Mouse (Mus musculus) liver, embryonic 15.5 days (tissue): ENCODE measurements around the gene Rnaseh2b. TPM values are rescaled to one million over a fixed set of nuclear protein-coding genes. Genes with fewer than 3 reads are reported as not detected.

Experiments
- ATAC-seq: fragments of 200-750 bp; cut with Nextera tagmentation; 2 replicates; pipeline ENCODE4 v1.8.0; 2017; ENCODE audit warnings: moderate number of reproducible peaks, mild to moderate bottlenecking, moderate library complexity; ENCODE audit not compliant: insufficient read depth
- H3K27ac ChIP-seq: fragments of 300-500 bp; sonication (generic); replicated peaks from 2 replicates; pipeline ENCODE4 v1.5.1; 2015; ENCODE audit warnings: mild to moderate bottlenecking, inconsistent platforms
- H3K27me3 ChIP-seq: fragments of 300-500 bp; sonication (generic); 2 replicates; pipeline ENCODE4 v1.6.1; 2015; ENCODE audit warnings: mild to moderate bottlenecking, inconsistent platforms
- H3K36me3 ChIP-seq: fragments of 300-500 bp; sonication (generic); replicated peaks from 2 replicates; pipeline ENCODE4 v1.6.1; 2015; ENCODE audit warnings: moderate library complexity, mild to moderate bottlenecking, inconsistent platforms
- H3K4me1 ChIP-seq: fragments of 300-500 bp; sonication (generic); replicated peaks from 2 replicates; pipeline ENCODE4 v1.6.1; 2015; ENCODE audit warnings: inconsistent platforms
- H3K4me2 ChIP-seq: fragments of 300-500 bp; sonication (generic); 2 replicates; pipeline ENCODE4 v1.6.1; 2015; ENCODE audit warnings: moderate library complexity, mild to moderate bottlenecking, inconsistent platforms
- H3K4me3 ChIP-seq: fragments of 300-500 bp; sonication (generic); replicated peaks from 2 replicates; pipeline ENCODE4 v1.5.1; 2015; ENCODE audit warnings: mild to moderate bottlenecking, inconsistent platforms
- H3K9ac ChIP-seq: fragments of 300-500 bp; sonication (generic); 2 replicates; pipeline ENCODE4 v1.6.1; 2015; ENCODE audit warnings: moderate library complexity, mild to moderate bottlenecking, inconsistent platforms
- H3K9me3 ChIP-seq: fragments of 300-500 bp; sonication (generic); replicated peaks from 2 replicates; pipeline ENCODE4 v1.6.1; 2016; ENCODE audit warnings: inconsistent platforms
- WGBS: fragments of 180-500 bp; shearing (Covaris S2); methylation state at CpG from one replicate; pipeline ENCODE4 v1.1.7; 2015; ENCODE audit warnings: mixed read lengths; ENCODE audit not compliant: insufficient replicate concordance; 5-methylcytosine and 5-hydroxymethylcytosine counted together
- polyA plus RNA-seq: library from polyadenylated mRNA; unstranded; fragments of >200 nt; fragmentation: Nextera tagmentation; extraction: Ambion mirVana; gene quantifications from 2 replicates; pipeline ENCODE4 v1.2.1, GENCODE M21; 2015

The Rnaseh2b gene
- polyA plus RNA-seq, 1 experiment from 2014 or later: 57.0 TPM

GRCm38 (mm10) chr14:62311672-62312071 lies 19.3 kb downstream of the Rnaseh2b start:
- H3K4me3 ChIP-seq: no peak overlapping the region
- no peaks in the 10 kb centered on the region for H3K4me1 ChIP-seq
- no peaks in the 10 kb centered on the region for H3K27me3 ChIP-seq
- H3K36me3 ChIP-seq: no peaks in the 10 kb centered on the region
- no peak overlapping the region for H3K27ac ChIP-seq
- H3K9me3 ChIP-seq: no peaks in the 10 kb centered on the region
- H3K4me2 ChIP-seq: no peak overlapping the region
- H3K9ac ChIP-seq: no peak overlapping the region
- WGBS: 54% methylated on average over 1 of the region's 1 CpGs
- no peak for ATAC-seq

GRCm38 (mm10) chr14:62322581-62323344 lies 30.4 kb downstream of the Rnaseh2b start:
- 44% methylated on average over 6 of the region's 6 CpGs for WGBS
- no peak overlapping the region for H3K4me3 ChIP-seq

GRCm38 (mm10) chr14:62323457-62323856 lies 31.1 kb downstream of the Rnaseh2b start:
- H3K27ac ChIP-seq: no peak overlapping the region
- H3K4me2 ChIP-seq: no peak overlapping the region
- no peak overlapping the region for H3K4me3 ChIP-seq
- ATAC-seq: no peak
- H3K27me3 ChIP-seq: 0 out of 2 replicates have a peak, but pooled peaks cover 7% of the 10 kb centered on the region
- no peaks in the 10 kb centered on the region for H3K36me3 ChIP-seq
- no peak overlapping the region for H3K9ac ChIP-seq
- H3K9me3 ChIP-seq: no peaks in the 10 kb centered on the region
- peaks cover under 1% of the 10 kb centered on the region; the same call in 1 of the 2 replicates for H3K4me1 ChIP-seq
- 67% methylated on average over 5 of the region's 5 CpGs for WGBS

More at GRCm38 (mm10) chr14:62322581-62323344, 30.4 kb downstream of the Rnaseh2b start:
- no peak overlapping the region for H3K27ac ChIP-seq
- H3K9me3 ChIP-seq: no peaks in the 10 kb centered on the region
- H3K36me3 ChIP-seq: no peaks in the 10 kb centered on the region
- no peaks in the 10 kb centered on the region for H3K4me1 ChIP-seq
- H3K4me2 ChIP-seq: no peak overlapping the region
- ATAC-seq: no peak
- H3K27me3 ChIP-seq: 0 out of 2 replicates have a peak, but pooled peaks cover 7% of the 10 kb centered on the region
- H3K9ac ChIP-seq: no peak overlapping the region

- no peak overlapping the region for H3K4me3 ChIP-seq
- H3K4me1 ChIP-seq: peaks cover 13% of the 10 kb centered on the region
- 70% methylated on average over 5 of the region's 5 CpGs for WGBS
- 0 out of 2 replicates have a peak, but pooled peaks cover 7% of the 10 kb centered on the region for H3K27me3 ChIP-seq
- H3K36me3 ChIP-seq: no peaks in the 10 kb centered on the region
- no peaks in the 10 kb centered on the region for H3K9me3 ChIP-seq
- no peak overlapping the region for H3K27ac ChIP-seq
- ATAC-seq: no peak
- H3K9ac ChIP-seq: no peak overlapping the region
- no peak overlapping the region for H3K4me2 ChIP-seq
These were observed 32.6 kb downstream of the Rnaseh2b start for GRCm38 (mm10) chr14:62324943-62325342.

GRCm38 (mm10) chr14:62326026-62326425 lies 33.6 kb downstream of the Rnaseh2b start:
- no peak for ATAC-seq
- Histone ChIP-seq H3K4me1 (peaks cover 20% of the 10 kb centered on the region), H3K27ac (no peak overlapping the region), H3K36me3 (no peaks in the 10 kb centered on the region), H3K4me3 (no peak overlapping the region), H3K27me3 (0 out of 2 replicates have a peak, but pooled peaks cover 7% of the 10 kb centered on the region), H3K9me3 (no peaks in the 10 kb centered on the region), H3K4me2 (no peak overlapping the region), H3K9ac (no peak overlapping the region)
- WGBS: 64% methylated on average over 3 of the region's 3 CpGs

- no peaks in the 10 kb centered on the region for H3K36me3 ChIP-seq
- ATAC-seq: no peak
- H3K9ac ChIP-seq: no peak overlapping the region
- H3K27me3 ChIP-seq: 0 out of 2 replicates have a peak, but pooled peaks cover 7% of the 10 kb centered on the region
- 42% methylated on average over 2 of the region's 2 CpGs for WGBS
- no peak overlapping the region for H3K4me2 ChIP-seq
- peaks cover 26% of the 10 kb centered on the region for H3K4me1 ChIP-seq
- no peak overlapping the region for H3K27ac ChIP-seq
- no peaks in the 10 kb centered on the region for H3K9me3 ChIP-seq
- no peak overlapping the region for H3K4me3 ChIP-seq
These were observed 34.8 kb downstream of the Rnaseh2b start for GRCm38 (mm10) chr14:62327171-62327570.

GRCm38 (mm10) chr14:62328606-62329005 lies 36.2 kb downstream of the Rnaseh2b start:
- 35% methylated on average over 6 of the region's 6 CpGs for WGBS

GRCm38 (mm10) chr14:62329631-62330030 lies 37.2 kb downstream of the Rnaseh2b start:
- no peak for ATAC-seq
- Histone ChIP-seq H3K9ac (no peak overlapping the region), H3K36me3 (no peaks in the 10 kb centered on the region), H3K27ac (no peak overlapping the region), H3K4me2 (no peak overlapping the region), H3K4me3 (no peak overlapping the region), H3K27me3 (no peaks in the 10 kb centered on the region), H3K4me1 (peaks cover 45% of the 10 kb centered on the region), H3K9me3 (no peaks in the 10 kb centered on the region)
- 71% methylated on average over 3 of the region's 3 CpGs for WGBS

More at GRCm38 (mm10) chr14:62328606-62329005, 36.2 kb downstream of the Rnaseh2b start:
- no peaks in the 10 kb centered on the region for H3K36me3 ChIP-seq
- no peak overlapping the region for H3K27ac ChIP-seq
- no peaks in the 10 kb centered on the region for H3K27me3 ChIP-seq
- H3K4me1 ChIP-seq: peaks cover 34% of the 10 kb centered on the region
- no peak for ATAC-seq
- no peaks in the 10 kb centered on the region for H3K9me3 ChIP-seq
- H3K9ac ChIP-seq: no peak overlapping the region
- no peak overlapping the region for H3K4me3 ChIP-seq
- H3K4me2 ChIP-seq: no peak overlapping the region

GRCm38 (mm10) chr14:62331457-62331856 lies 39.1 kb downstream of the Rnaseh2b start:
- Histone ChIP-seq H3K4me2 (peak overlapping the region; percentile 79), H3K4me1 (peaks cover 57% of the 10 kb centered on the region), H3K4me3 (peak overlapping the region; percentile 84), H3K9me3 (no peaks in the 10 kb centered on the region), H3K36me3 (no peaks in the 10 kb centered on the region), H3K27ac (peak overlapping the region; percentile 89), H3K9ac (peak overlapping the region; percentile 70), H3K27me3 (no peaks in the 10 kb centered on the region)
- peak; percentile 49 for ATAC-seq
- WGBS: 13% methylated on average over 6 of the region's 6 CpGs

GRCm38 (mm10) chr14:62331866-62332619 lies 39.7 kb downstream of the Rnaseh2b start:
- under 1% methylated on average over 62 of the region's 62 CpGs for WGBS
- H3K36me3 ChIP-seq: no peaks in the 10 kb centered on the region
- no peaks in the 10 kb centered on the region for H3K27me3 ChIP-seq
- H3K9ac ChIP-seq: peak overlapping the region; percentile 70
- H3K27ac ChIP-seq: peak overlapping the region; percentile 89
- H3K4me1 ChIP-seq: peaks cover 57% of the 10 kb centered on the region
- peak overlapping the region; percentile 79 for H3K4me2 ChIP-seq
- H3K9me3 ChIP-seq: no peaks in the 10 kb centered on the region
- ATAC-seq: peak; percentile 95
- H3K4me3 ChIP-seq: peak overlapping the region; percentile 84
